Mouse (Mus musculus): Measurements from ENCODE around the gene Ltv1. TPM values are rescaled to one million over a fixed set of nuclear protein-coding genes. Genes with fewer than 3 reads are reported as not detected.
"Not testable (repeated sequence)": the region's sequence is repeated elsewhere in the genome, so short reads cannot be mapped to it uniquely, and the experiment has no call there.

Ltv1 gene
- total RNA-seq, 2 experiments from 2014 or later: 37.1 to 38.6 TPM

DNA sequence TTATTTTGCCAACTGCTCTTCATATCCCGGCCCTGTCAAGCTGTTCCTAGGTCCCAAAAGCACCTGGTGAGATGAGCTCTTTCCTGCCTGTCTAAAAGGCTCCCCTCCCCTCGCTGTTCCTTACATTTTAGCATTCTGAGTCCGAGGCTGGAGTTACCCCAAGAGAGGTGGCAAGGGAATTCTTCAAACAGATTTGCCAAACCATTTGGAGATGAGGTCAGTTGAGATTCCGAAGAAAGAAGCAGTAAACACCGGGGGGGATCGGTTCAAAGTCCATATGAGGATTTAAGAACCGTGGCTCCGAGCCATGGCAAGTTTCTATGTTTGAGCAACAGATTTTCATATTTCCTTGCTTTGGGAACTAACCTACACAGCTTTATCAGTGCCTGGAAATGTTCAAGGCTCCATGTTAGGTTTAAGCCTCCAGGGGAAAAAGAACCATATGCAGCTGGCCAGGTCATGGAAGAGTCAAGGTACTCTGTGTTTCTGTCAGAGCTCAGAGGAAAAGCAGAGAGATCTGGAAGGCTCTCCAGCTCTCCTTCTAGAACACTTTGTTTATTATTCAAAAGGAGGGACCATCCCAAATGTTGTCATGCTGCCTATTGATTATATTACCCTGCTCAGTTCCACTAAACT lies 4.0 kb upstream of the Ltv1 start:
- DNase-seq (ENCODE audit: low spot score in 2 of 2): no peak

DNA sequence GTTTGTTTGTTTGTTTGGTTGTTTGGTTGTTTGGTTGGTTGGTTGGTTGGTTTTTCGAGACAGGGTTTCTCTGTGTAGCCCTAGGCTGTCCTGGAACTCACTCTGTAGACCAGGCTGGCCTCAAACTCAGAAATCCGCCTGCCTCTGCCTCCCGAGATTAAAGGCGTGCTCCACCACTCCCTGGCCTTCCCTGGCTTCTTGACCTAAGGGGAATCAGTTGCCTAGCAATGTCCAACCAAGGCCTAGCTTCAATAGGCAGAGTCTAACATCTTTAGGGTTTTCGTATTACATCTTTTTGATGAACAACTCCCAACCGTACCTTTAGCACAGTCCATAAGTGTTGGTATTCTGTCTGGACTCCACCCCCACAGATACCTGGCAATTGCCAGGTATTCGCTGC lies 528 bp upstream of the Ltv1 start:
- not testable (repeated sequence) for DNase-seq (ENCODE audit: low spot score in 2 of 2)

DNA sequence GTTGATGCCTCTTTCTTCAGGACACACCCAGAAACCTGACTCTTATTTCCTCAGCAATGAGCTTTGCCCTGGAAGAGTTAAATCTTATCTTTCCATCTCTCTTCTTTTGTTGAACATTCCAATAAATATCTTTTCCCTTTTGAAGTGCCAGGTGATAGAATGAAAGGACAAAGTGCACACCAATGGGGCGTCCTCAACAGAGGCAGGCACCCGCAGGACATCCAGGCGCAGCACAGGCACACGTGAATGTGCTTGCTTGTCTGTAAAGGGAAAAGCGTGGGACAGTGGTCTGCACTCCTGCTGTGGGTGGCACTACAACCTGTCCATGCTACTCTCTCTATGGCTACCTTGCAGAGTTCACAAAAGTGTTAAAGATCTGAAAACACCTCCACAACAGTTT lies 3.1 kb downstream of the Ltv1 start:
- DNase-seq (ENCODE audit: low spot score in 2 of 2): no peak

DNA sequence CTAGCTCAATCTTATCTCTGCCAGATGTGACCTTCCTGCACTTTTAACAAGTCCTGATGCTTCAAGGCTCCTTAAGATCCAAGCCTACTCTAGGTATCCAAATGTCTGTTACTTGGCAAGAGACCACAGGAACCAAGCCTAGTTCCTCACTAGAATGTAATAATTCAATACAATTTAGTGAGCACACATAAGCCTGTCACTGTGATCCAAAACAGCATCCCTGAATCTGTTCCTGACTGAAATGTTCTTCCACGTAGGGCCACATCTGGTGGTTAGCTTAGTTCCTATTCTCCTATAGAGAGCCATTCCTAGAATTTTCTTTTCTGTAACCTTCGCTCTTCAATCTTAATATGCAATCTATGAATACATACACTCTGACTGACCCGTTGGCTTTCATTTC lies 6.2 kb downstream of the Ltv1 start:
- no peak for DNase-seq (ENCODE audit: low spot score in 2 of 2)

DNA sequence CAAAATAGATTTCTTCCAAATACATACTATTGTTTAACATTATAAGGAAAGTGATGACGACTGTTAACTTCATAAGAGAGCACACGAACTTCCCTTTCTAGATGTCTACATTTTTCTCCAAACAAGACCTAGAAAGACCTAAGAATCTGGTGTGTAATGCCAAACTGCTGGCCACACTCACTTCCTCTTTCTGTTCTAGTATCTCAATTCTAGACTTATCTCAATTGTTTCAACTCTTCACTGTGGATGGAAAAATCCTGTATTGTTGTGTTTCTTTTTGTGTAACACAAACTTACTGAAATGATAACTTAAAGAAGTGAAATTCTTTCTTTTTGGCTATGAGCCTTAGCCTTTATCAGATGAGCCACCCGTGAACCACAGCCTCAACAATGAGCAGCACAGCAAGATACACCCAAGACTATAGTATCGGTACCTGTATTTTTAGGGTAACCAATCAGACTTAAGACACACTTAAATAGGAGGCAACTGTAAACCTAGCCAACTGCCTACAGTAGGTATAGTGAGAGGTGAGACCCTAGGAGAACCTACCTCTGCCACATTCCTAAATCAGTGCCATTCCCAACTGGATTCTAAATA lies 8.7 kb downstream of the Ltv1 start:
- DNase-seq (ENCODE audit: low spot score in 2 of 2): no peak

DNA sequence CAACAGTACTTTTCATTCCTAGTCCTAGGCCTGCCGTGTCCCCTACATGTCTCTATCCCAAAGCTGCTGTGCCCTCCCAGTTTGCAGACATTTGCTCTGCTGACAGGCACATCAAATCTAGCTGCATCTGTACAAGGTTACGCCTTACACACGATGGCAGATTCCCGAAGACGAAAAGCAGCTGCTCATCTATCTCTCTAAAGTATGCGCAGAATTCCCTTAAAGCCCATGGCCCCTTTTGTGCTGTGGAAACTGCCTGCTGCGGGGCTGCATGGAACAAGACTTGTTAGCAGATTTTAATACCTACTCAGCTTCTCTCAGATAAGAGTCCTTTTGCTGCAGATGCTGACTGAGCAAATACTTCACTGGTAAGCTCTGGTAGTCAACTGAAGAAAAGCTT lies 12.8 kb downstream of the Ltv1 start:
- no peak for DNase-seq (ENCODE audit: low spot score in 2 of 2)

DNA sequence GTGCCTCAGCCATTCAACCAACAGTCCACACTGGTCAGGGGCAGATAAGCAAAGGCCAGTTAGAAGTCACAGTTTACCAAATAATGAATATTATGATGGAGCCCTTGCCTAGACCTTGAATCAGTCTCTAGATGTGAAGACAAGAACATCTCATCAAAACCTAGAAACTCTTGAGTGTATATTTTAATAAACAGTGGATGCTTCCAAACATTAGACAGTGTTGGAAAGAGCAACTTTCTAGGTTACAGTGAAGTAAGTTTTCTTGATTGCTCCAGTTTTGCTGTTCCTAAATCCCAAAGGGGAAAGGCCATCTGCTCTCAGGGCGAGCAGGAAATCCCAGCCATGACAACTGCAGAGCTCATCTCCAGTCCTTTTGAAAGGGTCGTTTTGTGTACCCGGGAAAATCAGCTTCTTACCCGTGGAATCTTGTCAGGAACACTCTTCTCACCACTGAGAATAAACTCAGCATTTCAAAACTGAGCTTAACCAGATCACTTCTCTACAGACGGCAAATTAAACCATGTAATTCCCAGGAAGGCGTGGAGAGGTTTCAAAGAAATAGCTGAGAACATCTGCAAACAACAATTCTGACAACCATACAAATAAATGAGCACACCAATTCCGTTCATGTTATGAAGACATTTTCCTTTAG lies 14.9 kb downstream of the Ltv1 start, which contains the start of gene Zc2hc1b:
Zc2hc1b (minus strand) TSS at position 51 of the 652 bp plus-strand sequence.
- DNase-seq (ENCODE audit: low spot score in 2 of 2): no peak

DNA sequence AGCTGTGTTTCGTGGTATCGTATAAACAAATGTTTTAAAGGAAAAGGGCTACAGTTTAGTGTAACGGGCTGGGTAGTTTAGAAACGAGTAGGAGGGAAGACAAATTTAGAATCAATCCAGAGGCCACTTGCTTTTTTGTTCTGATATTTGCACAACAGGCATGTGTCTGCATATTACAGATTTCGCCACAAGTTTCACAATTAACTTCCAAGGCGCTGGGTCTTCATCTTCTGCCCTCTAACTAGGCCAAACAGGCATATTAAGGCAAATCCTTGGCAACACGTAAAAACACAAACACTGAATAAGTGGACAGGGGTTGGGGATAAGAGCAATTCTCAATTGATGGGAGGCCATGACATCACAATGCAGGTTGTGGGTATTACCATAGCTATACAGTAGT lies 17.1 kb downstream of the Ltv1 start:
- DNase-seq (ENCODE audit: low spot score in 2 of 2): no peak

DNA sequence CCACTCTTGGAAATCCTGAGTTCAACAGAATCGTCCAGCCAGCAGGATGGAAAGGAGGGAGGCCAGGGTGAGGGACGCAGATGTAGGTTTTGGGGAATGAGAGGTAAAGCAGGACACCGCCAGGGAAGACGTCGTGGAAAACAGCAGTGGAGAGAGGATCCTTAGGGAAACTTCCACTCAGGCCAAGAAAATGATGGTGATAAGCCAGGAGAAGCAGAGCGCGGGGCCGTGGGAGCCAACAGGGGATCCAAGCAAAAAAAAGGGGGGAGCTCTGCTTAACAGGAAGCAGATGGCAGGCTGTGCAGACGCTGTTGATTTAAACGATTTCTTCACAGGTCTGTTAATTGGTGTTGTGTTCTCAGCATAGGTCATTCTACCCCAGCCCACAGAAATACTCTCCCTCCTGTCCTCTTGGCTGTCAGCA lies 20.2 kb downstream of the Ltv1 start:
- no peak for DNase-seq (ENCODE audit: low spot score in 2 of 2)

DNA sequence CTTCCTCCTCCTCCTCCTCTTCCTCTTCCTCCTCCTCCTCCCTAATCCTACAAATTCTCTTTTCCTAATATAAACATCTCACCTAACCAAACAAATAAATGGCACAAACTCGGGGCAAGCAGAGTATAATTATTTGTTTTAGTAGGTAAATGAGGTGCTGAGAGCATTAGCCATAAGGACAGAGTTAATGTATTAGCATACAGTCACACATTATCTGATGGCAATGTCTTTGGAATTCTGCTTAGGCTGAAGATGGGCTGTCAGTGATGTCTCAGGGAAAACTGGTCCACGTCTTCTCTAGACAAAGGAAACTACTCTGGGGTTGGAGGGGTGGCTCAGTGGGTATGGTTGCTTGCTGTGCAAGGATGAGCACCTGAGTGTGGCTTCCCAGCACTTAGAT lies 21.5 kb downstream of the Ltv1 start:
- DNase-seq (ENCODE audit: low spot score in 2 of 2): no peak

DNA sequence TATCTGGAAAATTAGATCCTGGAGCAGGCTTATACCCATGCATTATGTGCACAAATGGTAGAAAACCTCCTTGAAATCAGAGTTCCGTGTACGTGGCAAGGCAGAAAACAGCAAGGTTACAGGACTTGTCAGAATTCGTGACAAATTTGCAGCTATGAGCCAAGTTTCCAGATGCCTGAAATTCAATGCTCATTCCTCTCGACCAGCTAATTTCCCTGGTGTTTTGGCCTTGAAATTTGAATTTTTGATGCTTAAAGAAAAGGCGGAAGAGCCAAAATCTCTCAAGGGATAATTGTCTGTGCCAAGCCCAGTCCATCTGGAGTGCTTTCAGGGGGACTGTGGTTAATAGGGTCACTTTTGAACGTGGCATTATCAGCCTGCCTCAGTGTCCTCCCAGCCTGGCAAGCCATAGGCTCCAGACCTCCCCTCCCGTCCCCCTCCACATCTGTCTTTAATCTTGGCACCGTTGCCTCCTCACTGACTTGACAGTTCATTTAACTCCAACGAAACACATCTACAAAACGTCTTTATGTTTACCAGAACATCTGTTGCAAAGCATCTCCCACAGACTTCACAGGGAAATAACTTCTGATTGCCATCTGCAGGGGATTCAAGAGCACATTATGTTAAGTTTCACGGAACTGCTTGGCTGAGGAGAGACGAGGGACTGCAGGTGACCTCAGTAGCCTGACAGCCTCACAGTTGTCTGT lies 22.1 kb downstream of the Ltv1 start:
- DNase-seq (ENCODE audit: low spot score in 2 of 2): no peak

DNA sequence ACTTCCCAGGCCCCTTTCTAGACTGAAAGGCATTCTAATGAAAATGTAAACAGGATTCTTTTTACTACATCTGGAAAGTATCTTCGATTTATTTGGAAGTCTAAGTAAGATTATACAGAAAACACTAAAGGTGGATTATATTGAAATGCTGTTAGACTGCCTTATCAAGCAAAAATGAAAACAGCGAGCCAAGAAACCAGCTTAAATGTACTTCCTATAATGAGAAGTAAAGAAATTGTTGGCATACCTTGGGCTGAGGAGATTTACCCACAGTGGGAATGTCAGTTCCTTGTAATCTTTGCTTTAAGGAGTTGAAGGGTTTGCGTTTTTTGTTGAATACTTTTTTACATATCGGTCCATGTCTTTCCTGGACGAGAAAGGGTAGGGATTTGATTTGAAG lies 24.5 kb downstream of the Ltv1 start:
- DNase-seq (ENCODE audit: low spot score in 2 of 2): no peak

DNA sequence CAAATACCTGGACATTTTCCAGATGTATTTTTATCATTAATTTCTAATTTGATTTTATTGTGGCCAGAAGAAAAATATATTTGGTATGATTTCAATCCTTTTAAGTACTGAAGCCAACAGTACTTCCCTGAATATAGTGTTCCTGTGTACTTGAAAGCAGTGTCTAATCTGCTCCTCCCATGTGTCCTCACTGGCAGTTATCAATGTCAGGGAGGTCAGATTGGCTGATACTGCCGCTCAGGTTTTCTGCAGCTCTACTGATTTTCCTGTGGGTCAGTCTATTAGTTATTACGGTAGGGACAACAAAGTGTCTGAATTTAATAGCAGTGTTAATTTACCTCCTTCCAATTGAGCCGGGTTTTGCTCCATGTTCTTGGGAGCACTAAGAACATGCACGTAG lies 30.9 kb downstream of the Ltv1 start:
- DNase-seq (ENCODE audit: low spot score in 2 of 2): no peak

DNA sequence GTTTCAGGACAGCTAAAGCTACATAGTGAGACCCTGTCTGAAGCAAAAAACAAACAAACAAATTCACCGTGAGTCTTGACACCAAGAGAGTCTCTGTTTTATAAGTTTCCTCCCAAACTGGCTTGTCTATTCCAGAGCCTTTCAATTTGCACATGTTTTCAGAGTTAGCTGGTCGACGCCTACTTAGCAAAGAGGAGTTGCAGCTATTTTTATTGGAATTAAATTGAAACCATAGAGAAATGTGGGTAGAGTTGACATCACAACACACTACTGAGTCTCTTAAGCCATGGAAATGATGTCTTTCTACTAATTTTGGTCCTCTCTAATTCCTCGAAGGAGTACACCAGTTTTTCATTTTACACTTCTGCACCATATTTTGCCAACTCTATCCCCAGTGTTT lies 32.1 kb downstream of the Ltv1 start:
- DNase-seq (ENCODE audit: low spot score in 2 of 2): no peak

DNA sequence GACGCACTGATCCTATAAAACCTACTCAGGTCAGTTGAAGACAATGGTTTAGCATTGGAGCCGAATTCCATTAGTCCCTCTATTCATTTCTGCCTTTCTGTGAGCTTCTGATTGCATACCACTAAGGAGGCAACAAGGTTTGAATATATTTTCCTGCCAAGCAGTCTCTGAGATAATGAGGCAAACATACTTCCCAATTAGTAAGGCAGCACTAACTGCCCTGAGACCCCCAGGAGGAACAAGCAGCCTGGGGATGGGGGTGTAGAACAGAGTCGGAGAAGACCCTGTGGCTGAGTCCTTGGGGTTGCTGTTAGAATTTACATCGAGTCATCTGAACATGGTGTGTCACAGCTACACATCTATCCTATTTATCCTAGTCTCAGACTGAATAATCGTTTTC lies 37.6 kb downstream of the Ltv1 start:
- no peak for DNase-seq (ENCODE audit: low spot score in 2 of 2)

DNA sequence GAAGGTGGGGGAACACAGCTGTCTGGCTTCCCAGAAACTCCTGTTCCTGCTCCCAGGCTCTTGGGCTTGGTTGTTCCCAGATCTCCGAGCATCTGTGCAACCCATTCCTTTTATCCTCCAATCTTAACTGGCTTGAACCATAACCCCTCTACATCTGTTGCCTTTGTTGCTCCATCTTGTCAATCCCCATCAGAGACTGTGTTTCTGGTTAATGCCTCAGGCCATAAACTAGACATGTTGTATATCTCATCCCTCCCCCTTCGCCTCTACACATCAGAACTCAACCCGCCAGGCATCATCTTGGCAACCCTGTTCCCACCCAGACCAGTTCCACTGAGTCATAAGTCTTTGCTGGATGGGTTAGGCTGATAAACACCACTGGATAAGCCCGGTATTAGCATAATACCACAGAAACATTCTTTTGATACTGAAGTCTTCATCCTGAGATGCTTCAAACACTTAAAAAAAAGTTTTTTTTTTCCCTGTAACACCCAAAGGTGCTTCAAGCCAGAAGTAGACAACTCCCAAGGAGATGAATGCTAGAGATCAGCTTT lies 40.1 kb downstream of the Ltv1 start:
- DNase-seq (ENCODE audit: low spot score in 2 of 2): no peak

DNA sequence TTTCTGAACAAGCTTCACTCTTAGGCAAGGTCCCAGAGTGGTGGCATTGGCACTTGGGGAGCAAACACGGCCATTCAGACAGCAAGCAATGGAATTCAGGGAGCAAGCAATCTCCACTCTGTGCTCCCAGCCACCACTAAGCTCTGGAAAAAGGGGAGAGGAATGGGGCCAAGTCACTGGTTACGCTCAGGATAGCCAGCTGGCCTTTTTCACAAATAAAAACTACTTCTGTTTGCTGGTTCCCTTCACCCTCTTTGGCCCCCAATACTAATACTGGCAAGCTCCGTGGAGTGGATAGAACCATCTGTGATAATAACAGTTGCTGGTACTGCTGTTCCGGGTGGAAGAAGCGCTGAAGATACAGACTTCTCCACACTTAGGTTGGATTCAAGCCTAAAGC lies 41.6 kb downstream of the Ltv1 start:
- DNase-seq (ENCODE audit: low spot score in 2 of 2): no peak

DNA sequence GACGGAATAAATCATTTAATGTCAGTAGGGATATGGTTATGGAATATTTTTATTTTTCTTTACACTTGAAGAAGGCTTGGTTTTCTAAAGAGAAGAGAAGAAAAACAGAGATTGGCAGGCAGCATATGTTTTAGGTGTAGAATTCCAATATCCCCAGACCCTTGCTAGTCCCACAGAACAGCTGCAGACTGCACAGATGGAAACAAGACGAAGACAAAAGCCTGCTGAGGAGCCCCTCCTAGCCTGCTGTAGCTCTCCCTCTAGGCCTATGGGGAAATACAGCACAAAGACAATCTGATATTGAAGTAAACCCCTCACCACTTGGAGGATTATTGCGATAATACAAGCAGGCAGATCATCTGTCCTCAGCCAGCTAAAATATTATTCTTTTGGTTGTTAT lies 42.5 kb downstream of the Ltv1 start:
- DNase-seq (ENCODE audit: low spot score in 2 of 2): no peak

DNA sequence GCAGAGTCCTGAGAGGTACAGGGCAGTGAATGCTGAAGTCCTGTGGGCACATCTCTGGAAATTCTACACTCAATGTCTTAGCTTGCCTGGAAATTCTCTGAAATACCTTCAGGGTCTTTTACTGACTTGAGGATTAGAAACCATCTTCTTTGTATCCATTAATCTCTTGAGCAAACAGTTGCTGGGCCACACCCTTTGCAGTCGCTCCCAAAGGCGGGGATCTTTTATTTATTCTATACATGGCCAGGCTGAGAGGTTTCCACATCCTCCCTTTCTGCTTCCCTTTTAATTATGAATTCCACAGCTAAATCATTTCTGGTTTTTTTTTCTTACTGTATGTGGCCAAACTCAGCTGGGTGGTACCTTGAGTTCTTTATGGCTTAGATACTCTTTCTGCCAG lies 52.5 kb downstream of the Ltv1 start:
- no peak for DNase-seq (ENCODE audit: low spot score in 2 of 2)

DNA sequence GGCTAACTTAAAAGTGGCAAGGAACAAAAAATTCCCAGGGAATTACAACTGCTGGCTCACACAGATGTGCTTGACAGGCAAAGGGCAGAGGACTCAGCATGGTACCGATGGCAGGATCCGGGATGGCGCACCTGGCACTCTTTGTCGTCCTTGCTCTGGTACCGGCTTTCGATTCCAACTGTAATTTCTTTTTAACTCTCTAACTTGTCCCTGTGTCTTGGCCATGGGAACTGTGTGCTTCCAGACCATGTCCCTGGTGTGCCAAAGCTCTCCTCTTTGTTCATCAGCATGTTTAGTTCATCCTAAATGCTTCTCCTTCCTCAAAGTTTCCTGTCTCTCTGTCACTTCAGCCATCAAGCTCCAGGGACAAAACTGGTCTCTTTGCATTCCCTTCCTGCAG lies 55.1 kb downstream of the Ltv1 start:
- no peak for DNase-seq (ENCODE audit: low spot score in 2 of 2)

DNA sequence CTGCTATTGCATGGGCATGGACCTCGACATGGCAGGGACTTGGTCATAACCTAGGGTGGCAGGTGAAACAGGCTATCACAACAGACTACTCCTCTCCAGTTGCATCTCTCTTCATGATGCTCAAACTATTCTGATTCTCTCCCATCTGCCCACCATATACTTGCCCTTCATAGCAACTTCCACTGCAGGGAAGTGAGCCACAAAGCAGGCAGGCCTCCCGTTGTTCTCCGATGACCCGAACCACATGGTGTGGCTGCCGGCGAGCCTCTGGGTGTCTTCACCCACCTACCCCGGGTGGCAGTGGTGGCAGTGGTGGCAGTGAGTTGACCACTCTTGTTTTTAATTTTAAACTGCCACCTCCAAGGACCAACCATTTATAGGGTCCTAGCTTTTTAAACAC lies 57.2 kb downstream of the Ltv1 start:
- DNase-seq (ENCODE audit: low spot score in 2 of 2): no peak

DNA sequence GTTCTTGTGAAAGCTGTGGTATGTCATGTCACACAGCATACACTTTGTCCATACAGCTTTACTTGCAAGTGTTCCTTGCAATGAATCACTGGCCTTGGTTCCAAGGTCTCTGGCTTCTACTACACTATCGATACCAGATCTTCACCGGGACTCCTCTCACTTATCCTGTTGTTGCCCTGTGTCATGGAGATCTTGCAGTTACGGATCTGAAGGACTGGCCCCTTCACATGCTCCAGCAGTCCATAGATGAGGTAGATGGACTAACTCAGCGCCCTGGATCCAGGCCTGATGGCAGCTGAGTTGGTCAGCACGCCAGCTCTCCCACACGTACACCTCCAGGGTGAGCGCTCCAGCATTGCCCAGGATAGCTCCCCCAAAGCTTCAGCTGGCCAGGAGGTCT lies 57.7 kb downstream of the Ltv1 start:
- DNase-seq (ENCODE audit: low spot score in 2 of 2): no peak
